Mouse (Mus musculus) testis, adult 2 months (tissue): ENCODE data around the gene Cyb561d1.

Source experiments
- CTCF ChIP-seq: fragments of 200-500 bp; IDR thresholded peaks from 2 replicates; pipeline ENCODE4 v1.5.1; 2012; ENCODE audit warnings: low read depth, mild to moderate bottlenecking, inconsistent platforms, low read length, moderate library complexity; ENCODE audit not compliant: control insufficient read depth, insufficient read depth, insufficient replicate concordance
- POLR2A ChIP-seq: fragments of 200-500 bp; IDR thresholded peaks from 2 replicates; pipeline ENCODE4 v1.6.1; 2012; ENCODE audit warnings: low read depth, mild to moderate bottlenecking, inconsistent platforms, low read length, moderate library complexity; ENCODE audit not compliant: control insufficient read depth

DNA sequence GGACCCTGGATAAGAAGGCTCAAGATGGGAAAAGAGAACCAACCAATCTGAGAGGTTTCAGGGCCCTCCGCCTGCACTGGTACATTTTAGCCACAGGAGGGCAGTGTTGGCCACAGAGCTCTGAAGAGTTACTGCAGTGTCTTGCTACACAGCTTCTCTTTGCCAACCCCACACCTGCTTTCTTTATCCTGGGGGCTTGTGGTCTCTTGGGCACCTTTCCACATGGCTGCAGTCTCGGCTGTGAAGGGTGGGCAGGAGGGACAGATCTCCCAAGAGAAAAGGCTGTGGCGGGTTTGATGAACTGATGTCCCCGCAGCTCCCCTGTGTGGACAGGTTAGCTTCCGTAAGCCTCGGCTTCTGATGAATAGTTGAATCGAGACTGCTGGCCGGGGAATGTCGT lies 36.2 kb downstream of the Cyb561d1 start:
- TF ChIP-seq CTCF (peak; percentile 92), POLR2A (no peak)
